Mouse (Mus musculus): Measurements from ENCODE around the gene Gm26741. TPM values are rescaled to one million over a fixed set of nuclear protein-coding genes. Genes with fewer than 3 reads are reported as not detected.
A peak's percentile ranks its signal among the peaks of the same experiment; 100 is the strongest.

Gene Gm26741
- polyA plus RNA-seq, 2 experiments = not detected

GRCm38 (mm10) chr10:52383022-52383421, 24.5 kb downstream of the Gm26741 start:
- Histone ChIP-seq H3K4me1 (ENCODE audit: control insufficient read depth, insufficient read depth, low read length) (peaks cover 8% of the 10 kb centered on the region), H3K4me3 (replicated peaks; ENCODE audit: low read length) (peak overlapping the region; percentile 81), H3K9ac (ENCODE audit: low read depth, low read length, severe bottlenecking) (peak overlapping the region; percentile 89; the same call in 1 of the 2 replicates), H3K9me3 (ENCODE audit: control insufficient read depth, low read length) (no peaks in the 10 kb centered on the region), H3K4me2 (replicated peaks; ENCODE audit: low read depth, low read length, severe bottlenecking) (peak overlapping the region; percentile 49), H3K27me3 (ENCODE audit: control insufficient read depth, insufficient read depth, low read length) (no peaks in the 10 kb centered on the region), H3K27ac (replicated peaks; ENCODE audit: low read depth, low read length) (peak overlapping the region; percentile 94; the same call in 1 of the 2 replicates), H3K36me3 (ENCODE audit: control insufficient read depth, insufficient read depth, low read length) (no peaks in the 10 kb centered on the region)
- ATAC-seq (ENCODE audit: low FRiP score, low read depth) (no peak), DNase-seq (ENCODE audit: low spot score) (no peak)
- WGBS = 75% methylated on average over 6 of the region's 6 CpGs
- TF ChIP-seq POLR2A (IDR thresholded peaks at IDR 0.05; ENCODE audit: borderline replicate concordance, extremely low read depth, insufficient read depth, insufficient read length) = no peak

- Histone ChIP-seq H3K36me3 (ENCODE audit: control insufficient read depth, insufficient read depth, low read length) (no peaks in the 10 kb centered on the region), H3K9ac (ENCODE audit: low read depth, low read length, severe bottlenecking) (no peak overlapping the region), H3K27me3 (ENCODE audit: control insufficient read depth, insufficient read depth, low read length) (no peaks in the 10 kb centered on the region), H3K4me2 (replicated peaks; ENCODE audit: low read depth, low read length, severe bottlenecking) (no peak overlapping the region), H3K9me3 (ENCODE audit: control insufficient read depth, low read length) (no peaks in the 10 kb centered on the region), H3K27ac (replicated peaks; ENCODE audit: low read depth, low read length) (no peak overlapping the region), H3K4me1 (ENCODE audit: control insufficient read depth, insufficient read depth, low read length) (peaks cover 8% of the 10 kb centered on the region), H3K4me3 (replicated peaks; ENCODE audit: low read length) (no peak overlapping the region)
- no peak for TF ChIP-seq POLR2A (IDR thresholded peaks at IDR 0.05; ENCODE audit: borderline replicate concordance, extremely low read depth, insufficient read depth, insufficient read length)
- DNase-seq (ENCODE audit: low spot score) = no peak
- no peak for ATAC-seq (ENCODE audit: low FRiP score, low read depth)
- 86% methylated on average over 1 of the region's 1 CpGs for WGBS
Measured at GRCm38 (mm10) chr10:52383522-52383921, 25.0 kb downstream of the Gm26741 start.

- Histone ChIP-seq H3K27me3 (ENCODE audit: control insufficient read depth, insufficient read depth, low read length) (no peaks in the 10 kb centered on the region), H3K4me2 (replicated peaks; ENCODE audit: low read depth, low read length, severe bottlenecking) (no peak overlapping the region), H3K4me1 (ENCODE audit: control insufficient read depth, insufficient read depth, low read length) (peaks cover 8% of the 10 kb centered on the region), H3K9ac (ENCODE audit: low read depth, low read length, severe bottlenecking) (no peak overlapping the region), H3K9me3 (ENCODE audit: control insufficient read depth, low read length) (no peaks in the 10 kb centered on the region), H3K36me3 (ENCODE audit: control insufficient read depth, insufficient read depth, low read length) (no peaks in the 10 kb centered on the region), H3K27ac (replicated peaks; ENCODE audit: low read depth, low read length) (no peak overlapping the region), H3K4me3 (replicated peaks; ENCODE audit: low read length) (no peak overlapping the region)
- DNase-seq (ENCODE audit: low spot score) (peak; percentile 85), ATAC-seq (ENCODE audit: low FRiP score, low read depth) (no peak)
- TF ChIP-seq POLR2A (IDR thresholded peaks at IDR 0.05; ENCODE audit: borderline replicate concordance, extremely low read depth, insufficient read depth, insufficient read length) = 0 out of 2 replicates have a peak, but pooled peaks have one; percentile 20
- WGBS = 43% methylated on average over 8 of the region's 8 CpGs
Measured at GRCm38 (mm10) chr10:52384823-52385610, 26.4 kb downstream of the Gm26741 start.

- H3K9ac ChIP-seq (ENCODE audit: low read depth, low read length, severe bottlenecking) = no peak overlapping the region
- H3K27me3 ChIP-seq (ENCODE audit: control insufficient read depth, insufficient read depth, low read length) = no peaks in the 10 kb centered on the region
- H3K9me3 ChIP-seq (ENCODE audit: control insufficient read depth, low read length) = no peaks in the 10 kb centered on the region
- H3K36me3 ChIP-seq (ENCODE audit: control insufficient read depth, insufficient read depth, low read length) = no peaks in the 10 kb centered on the region
- no peak overlapping the region for H3K4me2 ChIP-seq (replicated peaks; ENCODE audit: low read depth, low read length, severe bottlenecking)
- ATAC-seq (ENCODE audit: low FRiP score, low read depth) = no peak
- H3K27ac ChIP-seq (replicated peaks; ENCODE audit: low read depth, low read length) = no peak overlapping the region
- no peak for TF ChIP-seq POLR2A (IDR thresholded peaks at IDR 0.05; ENCODE audit: borderline replicate concordance, extremely low read depth, insufficient read depth, insufficient read length)
- no peak overlapping the region for H3K4me3 ChIP-seq (replicated peaks; ENCODE audit: low read length)
- peaks cover 6% of the 10 kb centered on the region for H3K4me1 ChIP-seq (ENCODE audit: control insufficient read depth, insufficient read depth, low read length)
- no peak for DNase-seq (ENCODE audit: low spot score)
- WGBS = 75% methylated on average over 4 of the region's 4 CpGs
Measured at GRCm38 (mm10) chr10:52387192-52387591, 28.6 kb downstream of the Gm26741 start.

- H3K4me2 ChIP-seq (replicated peaks; ENCODE audit: low read depth, low read length, severe bottlenecking) = no peak within 1 kb of the TSS
- H3K27me3 ChIP-seq (ENCODE audit: control insufficient read depth, insufficient read depth, low read length) = no peaks in the 10 kb centered on the region
- 0 out of 2 replicates have a peak within 1 kb of the TSS, but pooled peaks have one; percentile 13 for H3K27ac ChIP-seq (replicated peaks; ENCODE audit: low read depth, low read length)
- 64% methylated on average over 5 of the region's 5 CpGs for WGBS
- ATAC-seq (ENCODE audit: low FRiP score, low read depth) (no peak), DNase-seq (ENCODE audit: low spot score) (no peak)
- no peaks in the 10 kb centered on the region for H3K9me3 ChIP-seq (ENCODE audit: control insufficient read depth, low read length)
- 0 out of 2 replicates have a peak within 1 kb of the TSS, but pooled peaks have one; percentile 28 for H3K9ac ChIP-seq (ENCODE audit: low read depth, low read length, severe bottlenecking)
- no peak within 1 kb of the TSS for H3K4me3 ChIP-seq (replicated peaks; ENCODE audit: low read length)
- TF ChIP-seq POLR2A (IDR thresholded peaks at IDR 0.05; ENCODE audit: borderline replicate concordance, extremely low read depth, insufficient read depth, insufficient read length) = no peak
- H3K4me1 ChIP-seq (ENCODE audit: control insufficient read depth, insufficient read depth, low read length) = no peaks in the 10 kb centered on the region
- H3K36me3 ChIP-seq (ENCODE audit: control insufficient read depth, insufficient read depth, low read length) = no peaks in the 10 kb centered on the region
Measured at GRCm38 (mm10) chr10:52388922-52389430, 30.4 kb downstream of the Gm26741 start, which contains the start of gene Nepn. Gene Nepn, plus strand, starts transcription at chr10:52388972.

Measured in limb, embryonic 14.5 days (tissue).